Comparison of ENCODE assay signal across 8 mouse cellular contexts in the genomic region with DNA sequence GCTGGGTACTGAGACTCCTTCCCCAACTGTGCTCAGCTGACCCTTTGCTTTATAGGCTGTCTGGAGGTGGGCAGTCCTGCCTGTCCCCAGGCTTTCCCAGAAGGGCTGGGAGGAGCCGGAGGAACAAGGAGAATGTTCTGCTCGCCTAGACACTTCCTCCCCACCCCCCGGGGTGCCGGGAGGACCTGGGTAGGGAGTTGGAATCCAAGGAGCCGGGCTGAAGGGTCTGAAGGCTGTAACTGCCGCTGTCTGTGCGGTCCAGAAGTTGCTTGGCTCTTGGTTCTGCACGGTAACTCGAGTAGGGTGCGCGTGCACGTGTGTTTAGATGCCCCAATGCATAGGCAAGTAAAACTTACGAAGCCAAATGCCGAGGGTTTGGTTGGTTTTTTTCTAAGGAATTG.
A peak's percentile ranks its signal among the peaks of the same experiment; 100 is the strongest.
DNase-seq lines count a peak whose midpoint lies in the region; ATAC-seq lines count a peak whose summit lies in the region.

No protein-coding gene starts in this region.

- DNase-seq in CD4-positive helper T cell, adult 2 months (ENCODE audit: low read depth, low spot score), result peak; percentile 37
- DNase-seq in R1 (ENCODE audit: low read depth, low spot score), result peak; percentile 93
- no peak for DNase-seq in forebrain, embryonic 10.5 days (ENCODE audit: extremely low spot score, low spot score)
- peak; percentile 27 for DNase-seq in heart, postnatal 25 days (ENCODE audit: low spot score)
- DNase-seq in limb, embryonic 11.5 days (ENCODE audit: low spot score), result peak; percentile 69
- peak; percentile 92 for DNase-seq in midbrain, embryonic 11.5 days (ENCODE audit: low spot score, missing footprints)
- peak; percentile 50 to 80 for DNase-seq in spleen, postnatal 4 days (ENCODE audit: low spot score in 2 of 2)
- DNase-seq in layer of hippocampus, adult 18-20 months (ENCODE audit: low spot score in 2 of 2), result no peak

- peak overlapping the region; percentile 45; the same call in 1 of the 2 replicates for H3K9ac ChIP-seq in limb, embryonic 11.5 days (ENCODE audit: low read length)
- H3K9ac ChIP-seq in midbrain, embryonic 11.5 days (ENCODE audit: low read length), result peak overlapping the region; percentile 40; the same call in 1 of the 2 replicates

- peaks cover 51% of the 10 kb centered on the region for H3K4me1 ChIP-seq in forebrain, embryonic 10.5 days
- H3K4me1 ChIP-seq in limb, embryonic 11.5 days (ENCODE audit: control insufficient read depth, insufficient read depth, low read length), result peaks cover 15% of the 10 kb centered on the region
- H3K4me1 ChIP-seq in midbrain, embryonic 11.5 days (ENCODE audit: control insufficient read depth, insufficient read depth, low read length), result peaks cover 17% of the 10 kb centered on the region

- peak overlapping the region; percentile 42 for H3K4me3 ChIP-seq in forebrain, embryonic 10.5 days
- H3K4me3 ChIP-seq in limb, embryonic 11.5 days (ENCODE audit: low read depth, low read length), result peak overlapping the region; percentile 17; the same call in 1 of the 2 replicates
- 0 out of 2 replicates have a peak overlapping the region, but pooled peaks have one; percentile 4 for H3K4me3 ChIP-seq in midbrain, embryonic 11.5 days (ENCODE audit: low read depth, low read length)

- ATAC-seq in limb, embryonic 11.5 days (ENCODE audit: insufficient number of reproducible peaks, low FRiP score, low TSS enrichment, low read depth), result 0 out of 2 replicates have a peak, but pooled peaks have one; percentile 19
- ATAC-seq in midbrain, embryonic 11.5 days (ENCODE audit: low FRiP score), result no peak

- H3K36me3 ChIP-seq in forebrain, embryonic 10.5 days (replicated peaks), result no peaks in the 10 kb centered on the region
- no peaks in the 10 kb centered on the region for H3K36me3 ChIP-seq in limb, embryonic 11.5 days (ENCODE audit: control insufficient read depth, insufficient read depth, low read length)
- no peaks in the 10 kb centered on the region for H3K36me3 ChIP-seq in midbrain, embryonic 11.5 days (ENCODE audit: control insufficient read depth, insufficient read depth, low read length)

- no peaks in the 10 kb centered on the region for H3K9me3 ChIP-seq in forebrain, embryonic 10.5 days
- H3K9me3 ChIP-seq in limb, embryonic 11.5 days (ENCODE audit: control insufficient read depth, low read length), result no peaks in the 10 kb centered on the region
- no peaks in the 10 kb centered on the region for H3K9me3 ChIP-seq in midbrain, embryonic 11.5 days (ENCODE audit: control insufficient read depth, low read length)

- peak overlapping the region; percentile 64 for H3K4me2 ChIP-seq in limb, embryonic 11.5 days (ENCODE audit: low read depth, severe bottlenecking)
- H3K4me2 ChIP-seq in midbrain, embryonic 11.5 days, result peak overlapping the region; percentile 42

- peak overlapping the region; percentile 81 for H3K27ac ChIP-seq in forebrain, embryonic 10.5 days
- peak overlapping the region; percentile 62; the same call in 1 of the 2 replicates for H3K27ac ChIP-seq in limb, embryonic 11.5 days (replicated peaks; ENCODE audit: low read depth, low read length)
- no peak overlapping the region for H3K27ac ChIP-seq in midbrain, embryonic 11.5 days (ENCODE audit: low read depth, low read length)

- H3K27me3 ChIP-seq in forebrain, embryonic 10.5 days (ENCODE audit: poor library complexity, severe bottlenecking), result peaks cover 24% of the 10 kb centered on the region
- H3K27me3 ChIP-seq in limb, embryonic 11.5 days (ENCODE audit: control insufficient read depth, insufficient read depth, low read length), result no peaks in the 10 kb centered on the region
- peaks cover 3% of the 10 kb centered on the region; the same call in 1 of the 2 replicates for H3K27me3 ChIP-seq in midbrain, embryonic 11.5 days (ENCODE audit: control insufficient read depth, insufficient read depth, low read length)

- intact Hi-C loops in heart, postnatal 25 days (cut with DNase I), result loop anchor here (2.0 kb wide), 1 partner anchor 25 kb away; no protein-coding TSS in a partner anchor

- WGBS in forebrain, embryonic 10.5 days, result under 1% methylated on average over 14 of the region's 14 CpGs
- WGBS in limb, embryonic 11.5 days, result under 1% methylated on average over 14 of the region's 14 CpGs
- WGBS in midbrain, embryonic 11.5 days, result 3% methylated on average over 14 of the region's 14 CpGs

Comparison
In these comparisons a context has a peak if more than half of its experiments do, and no peak if none do; other contexts are left out.
1. DNase-seq: peak in CD4-positive helper T cell, adult 2 months (single experiment), R1 (single experiment), heart, postnatal 25 days (single experiment), limb, embryonic 11.5 days (single experiment), midbrain, embryonic 11.5 days (single experiment) and spleen, postnatal 4 days (2 of 2); none in forebrain, embryonic 10.5 days (single experiment) and layer of hippocampus, adult 18-20 months (0 of 2).
2. Peak in every context shown above with its lines, with median percentiles within 50 percentile points of each other: H3K4me3 ChIP-seq.